Mouse (Mus musculus) heart, postnatal 0 days (tissue): ENCODE data around the gene Hist1h2aa.

Experiments used
- CTCF ChIP-seq: IDR thresholded peaks from 2 replicates; pipeline ENCODE4 v1.5.1; 2016; ENCODE audit warnings: antibody characterized with exemption, control low read depth, low read depth
- EP300 ChIP-seq: IDR thresholded peaks from 2 replicates; pipeline ENCODE4 v1.6.1; 2016; ENCODE audit warnings: antibody characterized with exemption, low read depth

GRCm38 (mm10) chr13:23950928-23951327 is 16.7 kb downstream of the Hist1h2aa start:
- TF ChIP-seq CTCF (peak; percentile 41), EP300 (no peak)
